Mouse (Mus musculus) gastrocnemius, postnatal 14 days (tissue): ENCODE results near the gene Sycn. TPM values are rescaled to one million over a fixed set of nuclear protein-coding genes. Genes with fewer than 3 reads are reported as not detected.

Experiments
- DNase-seq: peaks from one replicate; pipeline ENCODE4 v3.0.0; 2021; ENCODE audit warnings: mixed read lengths
- intact Hi-C: fragments of 180-260 bp; cut with DNase I; formaldehyde crosslinking; loops from one replicate; pipeline ENCODE4 v1.15.1; 2025; ENCODE audit warnings: low total_unique reads
- total RNA-seq, 2 experiments: library from RNA; stranded (reverse); gene quantifications; 2 replicates each; pipeline ENCODE4 v1.2.3; 2021

The Sycn gene
- total RNA-seq, 2 experiments from 2014 or later = not detected

- intact Hi-C loops = no loop called here
- no peak for DNase-seq
Measured at GRCm38 (mm10) chr7:28555939-28556535, 15.4 kb downstream of the Sycn start.

DNA sequence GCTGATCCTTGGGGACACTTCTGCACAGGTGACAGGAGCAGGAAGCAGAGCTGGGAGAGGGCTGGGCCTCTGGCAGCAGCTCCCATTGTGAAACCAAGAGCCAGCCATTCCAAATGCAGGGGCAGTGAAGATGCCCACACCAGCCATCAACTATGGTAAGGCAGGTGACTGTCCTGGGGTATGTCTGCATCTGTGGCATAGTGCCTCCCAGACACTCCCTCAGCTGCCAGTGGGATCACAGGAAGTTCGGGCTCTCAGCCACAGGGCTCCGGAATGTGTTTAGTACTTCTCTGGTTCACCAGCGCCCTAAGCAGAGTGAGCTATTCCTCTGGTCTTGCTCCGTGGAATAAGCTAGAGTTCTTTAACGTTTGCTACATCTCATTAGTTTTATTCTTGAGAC is 16.4 kb downstream of the Sycn start:
- intact Hi-C loops = no loop called here

DNA sequence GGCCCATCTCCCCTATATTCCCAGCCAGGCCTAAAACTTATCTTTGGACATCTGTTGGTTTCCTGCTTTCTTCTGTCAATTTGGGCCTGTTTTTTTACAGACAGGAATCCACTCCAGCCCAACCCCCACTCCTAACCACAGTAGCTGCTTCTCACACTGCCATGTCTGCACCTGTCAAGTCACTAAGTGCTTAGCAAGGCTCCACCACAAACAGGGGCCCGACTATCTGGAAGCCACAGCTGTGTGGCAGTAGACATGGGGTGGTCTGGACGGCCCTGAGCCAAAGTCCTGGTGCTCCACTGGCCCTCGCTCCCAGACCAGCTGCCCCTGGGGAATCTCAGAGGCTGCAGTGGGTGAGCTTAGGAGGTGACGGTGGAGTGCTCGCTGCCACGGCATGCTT is 17.0 kb downstream of the Sycn start:
- no peak for DNase-seq
- intact Hi-C loops = no loop called here

More for the DNA sequence above, 16.4 kb downstream of the Sycn start:
- DNase-seq = no peak

- peak; percentile 81 for DNase-seq
- intact Hi-C loops = no loop called here
Measured at GRCm38 (mm10) chr7:28558486-28558885, 17.8 kb downstream of the Sycn start.

DNA sequence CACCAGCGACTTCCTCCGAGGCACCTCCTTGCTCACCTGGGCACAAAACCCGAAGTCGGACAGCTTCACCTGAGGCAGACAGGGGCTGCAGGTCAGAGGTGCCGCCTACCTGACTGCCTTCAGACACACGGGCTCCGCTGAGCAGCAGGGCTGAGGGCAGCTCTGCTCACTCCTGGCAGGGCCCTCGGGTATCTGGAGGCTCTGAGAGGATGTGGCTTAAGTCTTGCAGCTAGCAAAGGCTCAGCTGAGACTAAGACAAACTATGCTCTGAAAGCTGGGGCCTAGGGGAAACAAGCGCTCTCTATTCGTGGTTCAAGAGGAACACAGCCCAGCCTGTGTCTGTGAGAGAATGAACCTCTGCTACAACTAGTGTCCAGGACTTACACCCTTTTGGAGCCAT is 20.2 kb downstream of the Sycn start:
- no peak for DNase-seq
- intact Hi-C loops = loop anchor here (10.0 kb wide), 1 partner anchor 164 kb away; no protein-coding TSS in a partner anchor

DNA sequence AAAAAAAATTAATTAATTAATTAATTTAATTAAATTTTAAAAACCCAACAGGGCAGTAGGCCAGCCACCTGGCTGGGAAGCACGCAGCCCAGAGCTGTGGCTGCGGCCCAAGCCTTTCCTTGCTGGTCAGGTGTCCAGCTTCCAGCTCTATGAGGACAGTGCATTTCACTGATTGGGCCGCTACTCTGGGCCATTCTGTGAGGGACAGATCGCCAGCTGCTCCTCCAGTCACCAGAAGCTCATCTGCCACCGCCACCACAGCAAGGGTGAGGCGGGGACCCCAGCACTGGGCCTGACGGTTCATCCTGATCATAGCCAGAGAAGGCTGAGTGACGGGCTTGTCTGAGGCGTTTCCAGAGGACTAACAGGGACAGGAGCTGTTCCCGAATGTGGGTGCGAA is 21.3 kb downstream of the Sycn start:
- intact Hi-C loops = loop anchor here (10.0 kb wide), 1 partner anchor 163 kb away; no protein-coding TSS in a partner anchor
- no peak for DNase-seq

DNA sequence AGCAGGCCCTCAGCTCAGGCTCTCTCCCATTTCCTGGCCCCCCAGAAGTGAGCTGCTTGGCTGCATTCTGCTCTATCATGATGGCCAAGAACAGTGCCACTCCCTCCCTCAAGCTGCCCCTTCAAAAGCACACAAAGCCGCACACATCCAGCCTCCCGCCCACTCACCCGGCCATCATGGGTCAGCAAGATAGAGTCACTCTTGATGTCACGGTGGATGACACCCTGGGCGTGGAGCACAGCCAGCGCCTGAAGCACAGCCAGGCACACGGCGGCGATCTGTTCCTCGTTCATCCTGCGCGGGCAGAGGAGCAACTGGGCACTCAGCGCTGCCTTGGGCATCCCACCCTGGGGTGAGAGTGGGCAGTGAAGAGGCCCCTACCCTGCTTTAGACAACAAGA is 21.7 kb downstream of the Sycn start:
- intact Hi-C loops = loop anchor here (10.0 kb wide), 1 partner anchor 162 kb away; no protein-coding TSS in a partner anchor
- no peak for DNase-seq

- intact Hi-C loops = loop anchor here (10.0 kb wide), 1 partner anchor 162 kb away; no protein-coding TSS in a partner anchor
- DNase-seq = no peak
Measured at GRCm38 (mm10) chr7:28562951-28563350, 22.3 kb downstream of the Sycn start.

DNA sequence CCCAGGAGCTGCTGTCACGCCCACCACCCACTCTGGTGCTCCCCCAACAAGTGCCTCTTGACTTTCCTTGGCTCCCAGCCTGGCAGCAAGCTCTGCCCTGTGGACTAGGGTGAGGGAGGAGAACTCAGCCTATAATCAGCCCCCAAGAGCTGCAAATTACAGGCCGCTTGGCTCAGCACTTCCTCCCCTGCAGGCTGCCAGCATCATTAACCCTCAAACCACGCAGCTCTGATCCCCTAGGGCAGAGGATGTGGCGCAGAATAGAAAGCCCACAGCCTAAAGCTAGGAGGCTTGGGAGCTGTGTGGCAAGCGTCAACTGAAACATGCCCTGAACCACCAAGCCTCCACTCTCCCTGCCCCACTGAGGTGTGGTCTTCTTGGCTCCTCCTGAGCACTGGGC is 24.7 kb downstream of the Sycn start:
- no peak for DNase-seq
- intact Hi-C loops = loop anchor here (5.0 to 10.0 kb wide), 2 partner anchors 37 to 159 kb away; no protein-coding TSS in a partner anchor

GRCm38 (mm10) chr7:28567539-28567938 is 26.9 kb downstream of the Sycn start:
- intact Hi-C loops = loop anchor here (5.0 to 10.0 kb wide), 2 partner anchors 35 to 157 kb away; no protein-coding TSS in a partner anchor
- no peak for DNase-seq

DNA sequence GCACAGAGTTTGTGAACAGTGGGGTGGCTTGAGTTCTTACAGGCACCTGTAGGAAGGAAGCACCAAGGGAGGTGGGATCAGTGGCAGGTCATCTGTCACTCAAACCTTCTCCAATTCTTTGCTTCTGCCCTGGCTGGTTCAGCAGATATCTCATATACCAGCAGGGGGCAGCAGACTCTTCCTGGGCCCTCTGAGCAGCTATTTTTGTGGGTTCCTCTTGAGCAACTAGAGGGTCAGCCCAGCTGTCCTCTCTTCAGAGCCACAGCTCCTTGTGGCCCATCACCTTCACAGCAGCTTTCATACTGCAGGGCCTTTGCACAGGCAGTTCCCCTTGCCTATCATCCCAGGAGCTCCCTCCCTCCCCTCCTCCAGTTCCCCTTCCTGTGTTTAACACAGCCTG is 27.6 kb downstream of the Sycn start:
- peak; percentile 56 for DNase-seq
- intact Hi-C loops = loop anchor here (5.0 to 10.0 kb wide), 2 partner anchors 34 to 157 kb away; no protein-coding TSS in a partner anchor

GRCm38 (mm10) chr7:28570291-28570981 is 29.8 kb downstream of the Sycn start:
- no peak for DNase-seq

DNA sequence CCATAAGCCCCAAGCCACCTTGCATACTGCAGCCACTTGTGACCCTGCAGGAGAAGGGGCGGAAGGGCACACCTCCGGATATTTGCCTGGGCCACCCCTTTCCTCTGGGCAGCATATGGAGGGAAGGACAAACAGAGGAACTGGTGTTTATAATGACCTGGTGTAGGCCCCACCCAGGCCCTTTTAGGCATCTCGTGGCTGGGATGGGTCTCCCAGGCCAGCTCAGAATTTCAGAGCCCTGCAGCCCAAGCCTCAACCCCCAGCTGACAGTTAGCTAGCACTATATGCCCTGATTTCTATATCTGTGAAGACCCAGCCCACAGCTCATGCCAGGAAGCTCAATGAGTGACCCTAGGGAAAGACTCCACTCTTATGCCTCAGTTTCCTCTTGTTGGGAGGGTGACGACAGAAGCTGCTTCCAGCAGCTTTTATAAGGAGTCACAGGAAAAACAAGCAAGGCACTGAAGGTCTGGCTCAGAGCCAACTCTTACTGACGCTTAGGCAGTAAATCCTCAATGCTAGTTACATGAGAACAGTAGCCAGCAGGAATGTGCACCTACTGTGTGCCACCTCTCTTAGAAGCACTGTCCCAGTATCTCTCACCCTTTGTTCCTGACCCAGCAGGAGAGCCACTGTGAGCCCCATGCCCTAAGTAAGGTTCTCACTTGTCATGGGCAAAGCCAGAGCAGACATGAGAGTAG is 30.4 kb downstream of the Sycn start:
- intact Hi-C loops = no loop called here
- no peak for DNase-seq

More at GRCm38 (mm10) chr7:28570291-28570981, 29.8 kb downstream of the Sycn start:
- intact Hi-C loops = no loop called here

GRCm38 (mm10) chr7:28572689-28573088 is 32.0 kb downstream of the Sycn start:
- DNase-seq = no peak
- intact Hi-C loops = no loop called here

- intact Hi-C loops = no loop called here
- no peak for DNase-seq
Measured at GRCm38 (mm10) chr7:28573236-28573635, 32.6 kb downstream of the Sycn start.

- no peak for DNase-seq
- intact Hi-C loops = no loop called here
Measured at GRCm38 (mm10) chr7:28575597-28575996, 34.9 kb downstream of the Sycn start.

- intact Hi-C loops = no loop called here
- peak; percentile 83 for DNase-seq
Measured at GRCm38 (mm10) chr7:28576271-28576914, 35.7 kb downstream of the Sycn start.

DNA sequence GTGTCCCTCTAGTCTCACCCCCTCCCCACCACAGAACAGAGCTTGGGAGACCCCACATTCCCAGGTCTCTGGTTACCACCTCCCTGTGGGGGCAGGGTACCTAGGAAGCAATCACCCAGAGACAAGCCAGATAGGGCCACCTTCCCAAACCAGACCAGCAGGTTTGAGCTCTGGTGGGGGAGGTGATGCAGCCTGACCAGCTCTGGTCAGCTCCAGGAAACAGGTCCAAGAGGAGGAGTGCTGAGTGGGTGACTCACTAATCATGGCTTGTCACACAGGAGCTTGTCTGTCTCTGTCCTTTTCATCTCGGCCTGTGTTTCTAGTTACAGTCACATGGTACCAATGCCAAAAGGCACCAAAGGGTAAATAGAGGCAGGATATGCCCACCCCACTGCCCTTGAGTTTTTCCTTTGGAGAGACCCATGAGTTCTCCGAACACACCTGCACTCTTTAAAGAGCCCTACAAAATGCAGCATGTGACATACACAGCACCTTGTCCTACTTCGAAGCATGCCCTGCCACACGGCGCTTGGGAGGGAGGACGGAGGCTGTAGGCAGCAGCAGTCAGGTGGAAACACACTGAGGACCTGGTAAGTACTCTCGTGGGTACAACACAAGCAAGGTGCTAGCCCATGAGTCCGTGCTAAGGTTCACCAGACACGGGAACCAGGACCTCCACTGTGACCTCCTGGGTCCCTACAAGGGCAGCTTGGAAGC is 37.3 kb downstream of the Sycn start:
- intact Hi-C loops = loop anchor here (2.0 kb wide), 1 partner anchor 61 kb away; no protein-coding TSS in a partner anchor
- no peak for DNase-seq

- DNase-seq = no peak
- intact Hi-C loops = loop anchor here (2.0 kb wide), 1 partner anchor 60 kb away; no protein-coding TSS in a partner anchor
Measured at GRCm38 (mm10) chr7:28578543-28579053, 37.9 kb downstream of the Sycn start.
